Mouse (Mus musculus): ENCODE measurements around the gene Ntpcr. TPM values are rescaled to one million over a fixed set of nuclear protein-coding genes. Genes with fewer than 3 reads are reported as not detected.

The Ntpcr gene
- polyA plus RNA-seq, 1 experiment from 2014 or later: 31.4 TPM

- Histone ChIP-seq H3K4me2 (ENCODE audit: low read depth, low read length) (no peak overlapping the region), H3K9me3 (ENCODE audit: control insufficient read depth, low read length) (no peaks in the 10 kb centered on the region; the same call in 1 of the 2 replicates), H3K36me3 (ENCODE audit: control insufficient read depth, insufficient read depth, low read length) (no peaks in the 10 kb centered on the region), H3K4me1 (replicated peaks; ENCODE audit: control insufficient read depth, insufficient read depth, low read length) (no peaks in the 10 kb centered on the region), H3K27ac (ENCODE audit: low read length) (no peak overlapping the region), H3K9ac (ENCODE audit: low read length) (no peak overlapping the region), H3K27me3 (ENCODE audit: control insufficient read depth, insufficient read depth, low read depth, low read length) (no peaks in the 10 kb centered on the region), H3K4me3 (ENCODE audit: low read length) (no peak overlapping the region)
- ATAC-seq (ENCODE audit: low read depth): no peak
- WGBS: 69% methylated on average over 6 of the region's 6 CpGs
Observed at GRCm38 (mm10) chr8:125699391-125700025, 30.3 kb upstream of the Ntpcr start.

GRCm38 (mm10) chr8:125700407-125700806 lies 29.4 kb upstream of the Ntpcr start:
- H3K27me3 ChIP-seq (ENCODE audit: control insufficient read depth, insufficient read depth, low read depth, low read length): no peaks in the 10 kb centered on the region
- no peak overlapping the region for H3K4me3 ChIP-seq (ENCODE audit: low read length)
- no peak for ATAC-seq (ENCODE audit: low read depth)
- no peak overlapping the region for H3K9ac ChIP-seq (ENCODE audit: low read length)
- WGBS: 78% methylated on average over 7 of the region's 7 CpGs
- no peak overlapping the region for H3K4me2 ChIP-seq (ENCODE audit: low read depth, low read length)
- H3K4me1 ChIP-seq (replicated peaks; ENCODE audit: control insufficient read depth, insufficient read depth, low read length): no peaks in the 10 kb centered on the region
- H3K36me3 ChIP-seq (ENCODE audit: control insufficient read depth, insufficient read depth, low read length): no peaks in the 10 kb centered on the region
- no peak overlapping the region for H3K27ac ChIP-seq (ENCODE audit: low read length)
- no peaks in the 10 kb centered on the region; the same call in 1 of the 2 replicates for H3K9me3 ChIP-seq (ENCODE audit: control insufficient read depth, low read length)

- Histone ChIP-seq H3K9me3 (ENCODE audit: control insufficient read depth, low read length) (no peaks in the 10 kb centered on the region; the same call in 1 of the 2 replicates), H3K27ac (ENCODE audit: low read length) (no peak overlapping the region), H3K4me3 (ENCODE audit: low read length) (no peak overlapping the region), H3K4me2 (ENCODE audit: low read depth, low read length) (no peak overlapping the region), H3K27me3 (ENCODE audit: control insufficient read depth, insufficient read depth, low read depth, low read length) (no peaks in the 10 kb centered on the region), H3K36me3 (ENCODE audit: control insufficient read depth, insufficient read depth, low read length) (no peaks in the 10 kb centered on the region), H3K4me1 (replicated peaks; ENCODE audit: control insufficient read depth, insufficient read depth, low read length) (no peaks in the 10 kb centered on the region), H3K9ac (ENCODE audit: low read length) (no peak overlapping the region)
- WGBS: 71% methylated on average over 15 of the region's 15 CpGs
- no peak for ATAC-seq (ENCODE audit: low read depth)
Observed at GRCm38 (mm10) chr8:125702868-125703473, 26.8 kb upstream of the Ntpcr start.

- no peaks in the 10 kb centered on the region for H3K36me3 ChIP-seq (ENCODE audit: control insufficient read depth, insufficient read depth, low read length)
- no peaks in the 10 kb centered on the region for H3K4me1 ChIP-seq (replicated peaks; ENCODE audit: control insufficient read depth, insufficient read depth, low read length)
- no peak overlapping the region for H3K4me2 ChIP-seq (ENCODE audit: low read depth, low read length)
- H3K9me3 ChIP-seq (ENCODE audit: control insufficient read depth, low read length): no peaks in the 10 kb centered on the region
- no peak overlapping the region for H3K9ac ChIP-seq (ENCODE audit: low read length)
- WGBS: 90% methylated on average over 6 of the region's 6 CpGs
- no peak overlapping the region for H3K4me3 ChIP-seq (ENCODE audit: low read length)
- H3K27ac ChIP-seq (ENCODE audit: low read length): no peak overlapping the region
- H3K27me3 ChIP-seq (ENCODE audit: control insufficient read depth, insufficient read depth, low read depth, low read length): no peaks in the 10 kb centered on the region
- no peak for ATAC-seq (ENCODE audit: low read depth)
Observed at GRCm38 (mm10) chr8:125704434-125704833, 25.3 kb upstream of the Ntpcr start.

- WGBS: 74% methylated on average over 7 of the region's 7 CpGs
- H3K4me3 ChIP-seq (ENCODE audit: low read length): no peak overlapping the region
- no peak overlapping the region for H3K27ac ChIP-seq (ENCODE audit: low read length)
- ATAC-seq (ENCODE audit: low read depth): no peak
- H3K27me3 ChIP-seq (ENCODE audit: control insufficient read depth, insufficient read depth, low read depth, low read length): no peaks in the 10 kb centered on the region
- no peaks in the 10 kb centered on the region for H3K9me3 ChIP-seq (ENCODE audit: control insufficient read depth, low read length)
- no peaks in the 10 kb centered on the region for H3K4me1 ChIP-seq (replicated peaks; ENCODE audit: control insufficient read depth, insufficient read depth, low read length)
- no peaks in the 10 kb centered on the region for H3K36me3 ChIP-seq (ENCODE audit: control insufficient read depth, insufficient read depth, low read length)
- no peak overlapping the region for H3K4me2 ChIP-seq (ENCODE audit: low read depth, low read length)
- no peak overlapping the region for H3K9ac ChIP-seq (ENCODE audit: low read length)
Observed at GRCm38 (mm10) chr8:125705816-125706215, 23.9 kb upstream of the Ntpcr start.

- H3K27me3 ChIP-seq (ENCODE audit: control insufficient read depth, insufficient read depth, low read depth, low read length): no peaks in the 10 kb centered on the region
- H3K9me3 ChIP-seq (ENCODE audit: control insufficient read depth, low read length): no peaks in the 10 kb centered on the region
- WGBS: 83% methylated on average over 5 of the region's 5 CpGs
- no peak overlapping the region for H3K4me2 ChIP-seq (ENCODE audit: low read depth, low read length)
- no peak overlapping the region for H3K27ac ChIP-seq (ENCODE audit: low read length)
- H3K9ac ChIP-seq (ENCODE audit: low read length): no peak overlapping the region
- H3K4me3 ChIP-seq (ENCODE audit: low read length): no peak overlapping the region
- no peaks in the 10 kb centered on the region for H3K36me3 ChIP-seq (ENCODE audit: control insufficient read depth, insufficient read depth, low read length)
- no peak for ATAC-seq (ENCODE audit: low read depth)
- H3K4me1 ChIP-seq (replicated peaks; ENCODE audit: control insufficient read depth, insufficient read depth, low read length): no peaks in the 10 kb centered on the region
Observed at GRCm38 (mm10) chr8:125709171-125709570, 20.6 kb upstream of the Ntpcr start.

- Histone ChIP-seq H3K36me3 (ENCODE audit: control insufficient read depth, insufficient read depth, low read length) (no peaks in the 10 kb centered on the region), H3K9me3 (ENCODE audit: control insufficient read depth, low read length) (no peaks in the 10 kb centered on the region), H3K27me3 (ENCODE audit: control insufficient read depth, insufficient read depth, low read depth, low read length) (no peaks in the 10 kb centered on the region), H3K4me1 (replicated peaks; ENCODE audit: control insufficient read depth, insufficient read depth, low read length) (no peaks in the 10 kb centered on the region), H3K4me2 (ENCODE audit: low read depth, low read length) (no peak overlapping the region), H3K4me3 (ENCODE audit: low read length) (no peak overlapping the region), H3K9ac (ENCODE audit: low read length) (no peak overlapping the region), H3K27ac (ENCODE audit: low read length) (no peak overlapping the region)
- 71% methylated on average over 5 of the region's 5 CpGs for WGBS
- ATAC-seq (ENCODE audit: low read depth): no peak
Observed at GRCm38 (mm10) chr8:125711514-125711913, 18.2 kb upstream of the Ntpcr start.

GRCm38 (mm10) chr8:125716211-125716610 lies 13.6 kb upstream of the Ntpcr start:
- Histone ChIP-seq H3K4me2 (ENCODE audit: low read depth, low read length) (no peak overlapping the region), H3K9ac (ENCODE audit: low read length) (no peak overlapping the region), H3K4me1 (replicated peaks; ENCODE audit: control insufficient read depth, insufficient read depth, low read length) (no peaks in the 10 kb centered on the region), H3K9me3 (ENCODE audit: control insufficient read depth, low read length) (no peaks in the 10 kb centered on the region), H3K4me3 (ENCODE audit: low read length) (no peak overlapping the region), H3K27ac (ENCODE audit: low read length) (no peak overlapping the region), H3K27me3 (ENCODE audit: control insufficient read depth, insufficient read depth, low read depth, low read length) (no peaks in the 10 kb centered on the region), H3K36me3 (ENCODE audit: control insufficient read depth, insufficient read depth, low read length) (no peaks in the 10 kb centered on the region)
- ATAC-seq (ENCODE audit: low read depth): no peak
- 56% methylated on average over 4 of the region's 4 CpGs for WGBS

- Histone ChIP-seq H3K4me3 (ENCODE audit: low read length) (no peak overlapping the region), H3K27ac (ENCODE audit: low read length) (no peak overlapping the region), H3K9ac (ENCODE audit: low read length) (no peak overlapping the region), H3K27me3 (ENCODE audit: control insufficient read depth, insufficient read depth, low read depth, low read length) (no peaks in the 10 kb centered on the region), H3K36me3 (ENCODE audit: control insufficient read depth, insufficient read depth, low read length) (no peaks in the 10 kb centered on the region), H3K4me1 (replicated peaks; ENCODE audit: control insufficient read depth, insufficient read depth, low read length) (no peaks in the 10 kb centered on the region), H3K9me3 (ENCODE audit: control insufficient read depth, low read length) (no peaks in the 10 kb centered on the region), H3K4me2 (ENCODE audit: low read depth, low read length) (no peak overlapping the region)
- no peak for ATAC-seq (ENCODE audit: low read depth)
- WGBS: 39% methylated on average over 7 of the region's 7 CpGs
Observed at GRCm38 (mm10) chr8:125716613-125717012, 13.2 kb upstream of the Ntpcr start.

Measured in lung, embryonic 16.5 days (tissue).